Mouse (Mus musculus) megakaryocyte-erythroid progenitor cell, adult 5-6 weeks (primary cell): Measurements from ENCODE around the gene Naa50. TPM values are rescaled to one million over a fixed set of nuclear protein-coding genes. Genes with fewer than 3 reads are reported as not detected.

Source experiments
- ATAC-seq: replicated peaks from 2 replicates; pipeline ENCODE4 v1.8.0; 2016; ENCODE audit warnings: mild to moderate bottlenecking, inconsistent platforms; ENCODE audit not compliant: severe bottlenecking, poor library complexity, low FRiP score, low TSS enrichment
- total RNA-seq, 2 experiments: library from RNA; stranded (forward) in 1 of 2; stranded (reverse) in 1 of 2; fragments of 200-1000, 215-1000 nt in 1 of 2; fragments of >200 nt in 1 of 2; fragmentation: Nextera tagmentation in 1 of 2; gene quantifications; 2 replicates each; pipeline ENCODE4 v1.2.3; 2014 to 2017

Naa50 gene
- total RNA-seq, 2 experiments from 2014 or later = 116 to 153 TPM

- no peak for ATAC-seq
These were observed 1.2 kb upstream of the Naa50 start for GRCm38 (mm10) chr16:44138377-44138978.

GRCm38 (mm10) chr16:44138979-44139535 is 573 bp upstream of the Naa50 start:
- peak; percentile 87 for ATAC-seq

- ATAC-seq = peak; percentile 49
These were observed 657 bp downstream of the Naa50 start for GRCm38 (mm10) chr16:44140186-44140787.

GRCm38 (mm10) chr16:44141483-44141882 is 1.9 kb downstream of the Naa50 start:
- ATAC-seq = no peak

GRCm38 (mm10) chr16:44149002-44149767 is 9.6 kb downstream of the Naa50 start:
- ATAC-seq = no peak; the same call in 1 of the 2 replicates

GRCm38 (mm10) chr16:44154497-44155057 is 14.9 kb downstream of the Naa50 start:
- no peak for ATAC-seq

GRCm38 (mm10) chr16:44159325-44159724 is 19.7 kb downstream of the Naa50 start:
- ATAC-seq = no peak; the same call in 1 of the 2 replicates

GRCm38 (mm10) chr16:44163831-44164230 is 24.2 kb downstream of the Naa50 start:
- no peak for ATAC-seq

- peak; percentile 63; the same call in 1 of the 2 replicates for ATAC-seq
These were observed 25.6 kb downstream of the Naa50 start for GRCm38 (mm10) chr16:44165182-44165581.

GRCm38 (mm10) chr16:44168990-44169389 is 29.4 kb downstream of the Naa50 start:
- ATAC-seq = no peak

- ATAC-seq = peak; percentile 94
These were observed 32.9 kb downstream of the Naa50 start for GRCm38 (mm10) chr16:44172297-44173154.

- peak; percentile 42 for ATAC-seq
These were observed 33.7 kb downstream of the Naa50 start, which contains the start of gene Usf3 for GRCm38 (mm10) chr16:44173155-44173941. Usf3 (plus strand) TSS chr16:44173246.

GRCm38 (mm10) chr16:44173966-44174530 is 34.4 kb downstream of the Naa50 start:
- no peak for ATAC-seq

GRCm38 (mm10) chr16:44175001-44175400 is 35.4 kb downstream of the Naa50 start:
- no peak for ATAC-seq

- no peak for ATAC-seq
These were observed 36.9 kb downstream of the Naa50 start for GRCm38 (mm10) chr16:44176511-44176910.

- ATAC-seq = no peak
These were observed 38.9 kb downstream of the Naa50 start for GRCm38 (mm10) chr16:44178555-44178954.

GRCm38 (mm10) chr16:44182597-44182996 is 43.0 kb downstream of the Naa50 start:
- ATAC-seq = no peak

GRCm38 (mm10) chr16:44184769-44185168 is 45.1 kb downstream of the Naa50 start:
- ATAC-seq = no peak
